Mouse (Mus musculus) hindbrain, embryonic 10.5 days (tissue): ENCODE measurements around the gene Utrn. TPM values are rescaled to one million over a fixed set of nuclear protein-coding genes. Genes with fewer than 3 reads are reported as not detected.

Experiments used
- DNase-seq: peaks from one replicate; pipeline ENCODE4 v3.0.0-alpha.2; 2017; ENCODE audit warnings: low spot score
- H3K27ac ChIP-seq: fragments of 300-500 bp; sonication (generic); 2 replicates; pipeline ENCODE4 v1.5.1; 2016; ENCODE audit warnings: mild to moderate bottlenecking, moderate library complexity
- H3K27me3 ChIP-seq: fragments of 300-500 bp; sonication (generic); 2 replicates; pipeline ENCODE4 v1.6.1; 2016; ENCODE audit warnings: mild to moderate bottlenecking; ENCODE audit not compliant: poor library complexity, insufficient read depth, severe bottlenecking
- H3K36me3 ChIP-seq: fragments of 300-500 bp; sonication (generic); 2 replicates; pipeline ENCODE4 v1.6.1; 2016; ENCODE audit warnings: mild to moderate bottlenecking, moderate library complexity
- H3K4me1 ChIP-seq: fragments of 300-500 bp; sonication (generic); replicated peaks from 2 replicates; pipeline ENCODE4 v1.6.1; 2016; ENCODE audit warnings: mild to moderate bottlenecking
- H3K4me3 ChIP-seq: fragments of 300-500 bp; sonication (generic); 2 replicates; pipeline ENCODE4 v1.5.1; 2016; ENCODE audit warnings: mild to moderate bottlenecking, moderate library complexity
- H3K9me3 ChIP-seq: fragments of 300-500 bp; sonication (generic); 2 replicates; pipeline ENCODE4 v1.6.1; 2016; ENCODE audit warnings: mild to moderate bottlenecking, moderate library complexity
- WGBS: fragments of 180-500 bp; shearing (Covaris S2); methylation state at CpG from one replicate; pipeline ENCODE4 v1.1.7; 2016; 5-methylcytosine and 5-hydroxymethylcytosine counted together
- polyA plus RNA-seq: library from polyadenylated mRNA; unstranded; fragments of >200 nt; fragmentation: Nextera tagmentation; extraction: Ambion mirVana; gene quantifications from 2 replicates; pipeline ENCODE4 v1.2.1, GENCODE M21; 2016

Gene Utrn
- polyA plus RNA-seq, 1 experiment from 2014 or later = 38.7 TPM

- Histone ChIP-seq H3K4me1 (peaks cover 19% of the 10 kb centered on the region), H3K4me3 (no peak overlapping the region), H3K27me3 (no peaks in the 10 kb centered on the region), H3K9me3 (no peaks in the 10 kb centered on the region), H3K36me3 (no peaks in the 10 kb centered on the region), H3K27ac (no peak overlapping the region)
- no peak for DNase-seq
- WGBS = 85% methylated on average over 15 of the region's 15 CpGs
Observed at GRCm38 (mm10) chr10:12823437-12824219, 45.5 kb downstream of the Utrn start.

GRCm38 (mm10) chr10:12820978-12821735 is 48.0 kb downstream of the Utrn start:
- no peak overlapping the region for H3K4me3 ChIP-seq
- H3K27me3 ChIP-seq = no peaks in the 10 kb centered on the region
- peaks cover 16% of the 10 kb centered on the region for H3K4me1 ChIP-seq
- no peaks in the 10 kb centered on the region for H3K36me3 ChIP-seq
- WGBS = 90% methylated on average over 13 of the region's 13 CpGs
- H3K9me3 ChIP-seq = no peaks in the 10 kb centered on the region
- no peak for DNase-seq
- no peak overlapping the region for H3K27ac ChIP-seq

GRCm38 (mm10) chr10:12817409-12817808 is 51.8 kb downstream of the Utrn start:
- no peak overlapping the region for H3K27ac ChIP-seq
- 97% methylated on average over 6 of the region's 6 CpGs for WGBS
- no peaks in the 10 kb centered on the region for H3K36me3 ChIP-seq
- H3K4me3 ChIP-seq = no peak overlapping the region
- peaks cover 4% of the 10 kb centered on the region for H3K4me1 ChIP-seq
- no peak for DNase-seq
- H3K9me3 ChIP-seq = no peaks in the 10 kb centered on the region
- no peaks in the 10 kb centered on the region for H3K27me3 ChIP-seq

- no peaks in the 10 kb centered on the region for H3K9me3 ChIP-seq
- DNase-seq = no peak
- no peaks in the 10 kb centered on the region for H3K36me3 ChIP-seq
- 90% methylated on average over 6 of the region's 6 CpGs for WGBS
- peaks cover 8% of the 10 kb centered on the region for H3K4me1 ChIP-seq
- no peaks in the 10 kb centered on the region for H3K27me3 ChIP-seq
- no peak overlapping the region for H3K4me3 ChIP-seq
- H3K27ac ChIP-seq = no peak overlapping the region
Observed at GRCm38 (mm10) chr10:12816530-12816929, 52.6 kb downstream of the Utrn start.

GRCm38 (mm10) chr10:12814411-12814810 is 54.8 kb downstream of the Utrn start:
- H3K9me3 ChIP-seq = no peaks in the 10 kb centered on the region
- no peaks in the 10 kb centered on the region for H3K27me3 ChIP-seq
- no peaks in the 10 kb centered on the region for H3K36me3 ChIP-seq
- peaks cover 20% of the 10 kb centered on the region for H3K4me1 ChIP-seq
- no peak overlapping the region for H3K27ac ChIP-seq
- WGBS = 92% methylated on average over 7 of the region's 7 CpGs
- DNase-seq = no peak
- no peak overlapping the region for H3K4me3 ChIP-seq

GRCm38 (mm10) chr10:12813881-12814280 is 55.3 kb downstream of the Utrn start:
- Histone ChIP-seq H3K9me3 (no peaks in the 10 kb centered on the region), H3K27ac (no peak overlapping the region), H3K4me1 (peaks cover 20% of the 10 kb centered on the region), H3K36me3 (no peaks in the 10 kb centered on the region), H3K4me3 (no peak overlapping the region), H3K27me3 (no peaks in the 10 kb centered on the region)
- WGBS = 89% methylated on average over 4 of the region's 4 CpGs
- no peak for DNase-seq

GRCm38 (mm10) chr10:12813211-12813811 is 55.9 kb downstream of the Utrn start:
- no peak overlapping the region for H3K27ac ChIP-seq
- peaks cover 20% of the 10 kb centered on the region for H3K4me1 ChIP-seq
- H3K4me3 ChIP-seq = no peak overlapping the region
- H3K36me3 ChIP-seq = no peaks in the 10 kb centered on the region
- H3K27me3 ChIP-seq = no peaks in the 10 kb centered on the region
- no peaks in the 10 kb centered on the region for H3K9me3 ChIP-seq
- DNase-seq = no peak
- WGBS = 81% methylated on average over 12 of the region's 12 CpGs

GRCm38 (mm10) chr10:12812680-12813079 is 56.5 kb downstream of the Utrn start:
- Histone ChIP-seq H3K9me3 (no peaks in the 10 kb centered on the region), H3K4me1 (peaks cover 23% of the 10 kb centered on the region), H3K27me3 (no peaks in the 10 kb centered on the region), H3K4me3 (no peak overlapping the region), H3K36me3 (no peaks in the 10 kb centered on the region), H3K27ac (no peak overlapping the region)
- WGBS = 80% methylated on average over 5 of the region's 5 CpGs
- no peak for DNase-seq

- no peak for DNase-seq
- no peaks in the 10 kb centered on the region for H3K27me3 ChIP-seq
- H3K4me3 ChIP-seq = no peak overlapping the region
- H3K36me3 ChIP-seq = no peaks in the 10 kb centered on the region
- WGBS = 81% methylated on average over 2 of the region's 2 CpGs
- peaks cover 36% of the 10 kb centered on the region for H3K4me1 ChIP-seq
- H3K9me3 ChIP-seq = no peaks in the 10 kb centered on the region
- no peak overlapping the region; the same call in 1 of the 2 replicates for H3K27ac ChIP-seq
Observed at GRCm38 (mm10) chr10:12810816-12811215, 58.3 kb downstream of the Utrn start.

- DNase-seq = peak; percentile 23
- Histone ChIP-seq H3K9me3 (no peaks in the 10 kb centered on the region), H3K4me3 (no peak overlapping the region), H3K4me1 (peaks cover 42% of the 10 kb centered on the region), H3K27ac (no peak overlapping the region), H3K36me3 (no peaks in the 10 kb centered on the region), H3K27me3 (no peaks in the 10 kb centered on the region)
- WGBS = 63% methylated on average over 3 of the region's 3 CpGs
Observed at GRCm38 (mm10) chr10:12809702-12810101, 59.5 kb downstream of the Utrn start.

GRCm38 (mm10) chr10:12808467-12808866 is 60.7 kb downstream of the Utrn start:
- Histone ChIP-seq H3K4me3 (no peak overlapping the region), H3K27ac (no peak overlapping the region), H3K27me3 (no peaks in the 10 kb centered on the region), H3K36me3 (no peaks in the 10 kb centered on the region), H3K9me3 (no peaks in the 10 kb centered on the region), H3K4me1 (peaks cover 42% of the 10 kb centered on the region)
- no peak for DNase-seq
- 85% methylated on average over 4 of the region's 4 CpGs for WGBS

GRCm38 (mm10) chr10:12807706-12808105 is 61.5 kb downstream of the Utrn start:
- Histone ChIP-seq H3K4me1 (peaks cover 37% of the 10 kb centered on the region), H3K9me3 (no peaks in the 10 kb centered on the region), H3K36me3 (no peaks in the 10 kb centered on the region), H3K27me3 (no peaks in the 10 kb centered on the region), H3K4me3 (no peak overlapping the region), H3K27ac (0 out of 2 replicates have a peak overlapping the region, but pooled peaks have one; percentile 45)
- 88% methylated on average over 9 of the region's 9 CpGs for WGBS
- no peak for DNase-seq

GRCm38 (mm10) chr10:12805826-12806225 is 63.3 kb downstream of the Utrn start:
- no peak overlapping the region for H3K27ac ChIP-seq
- H3K36me3 ChIP-seq = no peaks in the 10 kb centered on the region
- H3K4me1 ChIP-seq = peaks cover 29% of the 10 kb centered on the region
- no peak for DNase-seq
- H3K27me3 ChIP-seq = no peaks in the 10 kb centered on the region
- H3K9me3 ChIP-seq = no peaks in the 10 kb centered on the region
- WGBS = 64% methylated on average over 2 of the region's 2 CpGs
- H3K4me3 ChIP-seq = no peak overlapping the region
